Mouse (Mus musculus) stomach, embryonic 15.5 days (tissue): ENCODE results near the gene Papss2. TPM values are rescaled to one million over a fixed set of nuclear protein-coding genes. Genes with fewer than 3 reads are reported as not detected.

Source experiments
- polyA plus RNA-seq: library from polyadenylated mRNA; unstranded; fragments of >200 nt; fragmentation: Nextera tagmentation; extraction: Ambion mirVana; gene quantifications from 2 replicates; pipeline ENCODE4 v1.2.1, GENCODE M21; 2015

Papss2 gene
- polyA plus RNA-seq, 1 experiment from 2014 or later: 9.3 TPM

Other genes starting within 250 kb of the Papss2 start
- 43.0 and 43.3 TPM in 2 replicates for gene Sgms1, start 206.1 kb upstream of the Papss2 start, polyA plus RNA-seq
- 126 and 258 TPM in 2 replicates for gene Rpl9-ps6, start 129.2 kb upstream of the Papss2 start, polyA plus RNA-seq
- 58.8 and 61.5 TPM in 2 replicates for gene Minpp1, start 110.0 kb upstream of the Papss2 start, polyA plus RNA-seq
- gene Atad1, start 144.0 kb downstream of the Papss2 start, polyA plus RNA-seq: 62.9 and 67.8 TPM in 2 replicates
- gene Pten, start 161.7 kb downstream of the Papss2 start, polyA plus RNA-seq: 9.3 and 9.7 TPM in 2 replicates